Mouse (Mus musculus): ENCODE data around the gene Cklf.
"Not testable (repeated sequence)": the region's sequence is repeated elsewhere in the genome, so short reads cannot be mapped to it uniquely, and the experiment has no call there.

The Cklf gene

GRCm38 (mm10) chr8:104250439-104251367 lies at the start of gene Cklf:
Gene Cklf, plus strand, starts transcription at chr8:104250861.
- DNase-seq, result peak; percentile 92 to 94

DNA sequence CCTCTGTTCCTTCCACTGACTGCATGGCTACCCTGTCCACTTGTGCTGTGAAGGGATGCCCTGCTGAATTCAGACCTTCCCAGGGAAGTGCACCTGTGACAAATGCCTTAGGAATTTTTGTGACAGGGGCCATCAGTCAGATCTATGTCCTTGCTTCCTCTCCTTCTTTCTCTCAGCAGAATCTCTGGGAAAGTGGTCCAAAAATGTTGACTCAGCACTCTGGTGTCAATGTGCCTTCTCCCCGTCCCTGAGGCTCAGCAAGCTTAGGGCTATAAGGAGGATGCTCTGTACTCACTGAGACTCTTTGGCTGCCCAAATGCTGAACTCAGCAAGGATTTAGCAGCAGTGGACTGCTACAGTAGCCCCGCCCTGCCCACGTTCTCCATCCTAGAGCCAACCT lies 49.0 kb upstream of the Cklf start:
- DNase-seq, result no peak

GRCm38 (mm10) chr8:104202320-104202719 lies 48.3 kb upstream of the Cklf start:
- no peak for DNase-seq

DNA sequence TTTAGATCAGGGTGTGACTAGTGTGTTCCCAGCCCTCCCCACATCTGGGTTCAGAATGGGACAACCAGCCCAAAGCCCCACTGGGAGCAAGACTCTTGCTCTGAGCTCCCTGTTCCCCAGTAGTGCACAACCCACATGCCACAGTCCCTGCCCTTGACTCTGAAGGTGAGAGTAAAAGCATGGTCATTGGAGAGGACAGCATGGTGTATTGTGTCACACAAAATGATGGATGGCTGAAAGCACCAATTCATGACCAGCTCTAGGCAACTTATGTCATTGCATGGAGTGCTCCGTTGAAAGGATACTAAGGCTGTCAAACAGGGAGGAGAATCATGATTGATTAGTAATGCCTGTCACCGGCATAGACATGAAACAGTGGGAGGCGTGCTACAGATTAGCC lies 45.4 kb upstream of the Cklf start:
- no peak for DNase-seq

DNA sequence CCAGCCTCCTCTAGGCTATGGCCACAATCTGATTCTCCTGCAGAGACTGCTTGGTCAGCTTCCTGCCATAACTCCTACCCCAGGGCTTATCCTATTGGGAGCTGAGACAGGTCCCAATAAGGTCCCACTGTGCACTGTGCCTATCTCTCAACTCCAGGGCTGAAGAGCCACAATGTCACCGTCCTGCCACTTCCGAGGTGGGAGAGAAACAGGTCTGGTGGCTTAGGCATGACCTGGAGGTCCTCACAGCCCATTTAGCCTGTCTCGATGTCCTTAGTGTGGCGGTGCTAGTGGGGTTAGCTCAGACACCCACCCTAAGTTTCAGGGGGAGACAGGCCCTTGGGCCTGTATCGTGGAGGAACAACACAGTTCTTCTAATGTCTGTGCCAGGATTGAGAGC lies 33.1 kb upstream of the Cklf start:
- no peak for DNase-seq

DNA sequence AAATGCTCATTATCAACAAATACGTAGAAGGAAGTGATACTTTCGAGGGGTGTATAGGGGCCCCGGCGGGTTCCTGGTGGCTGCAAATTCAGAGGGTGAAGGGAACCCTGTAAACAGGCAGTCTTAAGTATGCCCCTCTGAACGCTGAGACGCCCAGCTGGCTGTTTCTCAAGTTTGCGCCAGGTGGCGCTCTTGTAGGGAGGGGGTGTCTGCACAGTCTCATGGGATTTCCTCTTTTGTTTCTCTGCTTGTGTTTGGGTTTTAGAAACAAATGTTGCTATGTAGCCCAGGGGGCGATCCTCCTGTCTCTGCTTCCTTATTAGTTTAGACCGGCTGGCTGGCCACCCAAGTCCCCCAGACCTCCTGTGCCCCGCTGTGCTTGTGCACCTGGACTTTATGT lies 31.6 kb upstream of the Cklf start:
- peak; percentile 13 to 41 for DNase-seq

- peak; percentile 70 to 84 for DNase-seq
Observed at GRCm38 (mm10) chr8:104219806-104220205, 30.9 kb upstream of the Cklf start.

GRCm38 (mm10) chr8:104227048-104227447 lies 23.6 kb upstream of the Cklf start:
- no peak for DNase-seq

DNA sequence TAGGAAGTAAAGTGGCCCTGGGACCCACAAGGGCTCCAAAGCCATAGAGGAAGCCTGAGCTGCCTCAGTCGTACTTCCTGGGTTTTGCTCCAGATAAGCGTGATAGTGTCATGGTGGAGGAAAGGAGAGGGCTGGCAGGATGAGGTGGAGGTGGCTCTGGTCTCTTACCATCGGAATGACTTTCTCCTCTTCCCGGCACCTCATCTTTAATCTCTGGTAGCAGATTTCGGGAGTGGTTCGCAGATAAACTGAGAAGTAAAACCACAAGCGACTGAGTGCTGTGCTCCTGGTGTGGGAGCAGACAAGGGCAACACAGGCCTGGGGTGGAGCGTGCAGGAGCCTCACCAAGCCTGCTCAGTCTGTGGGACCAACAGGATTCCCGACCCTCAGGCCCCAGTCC lies 20.3 kb upstream of the Cklf start:
- no peak for DNase-seq

- no peak for DNase-seq
Observed at GRCm38 (mm10) chr8:104232039-104232438, 18.6 kb upstream of the Cklf start.

DNA sequence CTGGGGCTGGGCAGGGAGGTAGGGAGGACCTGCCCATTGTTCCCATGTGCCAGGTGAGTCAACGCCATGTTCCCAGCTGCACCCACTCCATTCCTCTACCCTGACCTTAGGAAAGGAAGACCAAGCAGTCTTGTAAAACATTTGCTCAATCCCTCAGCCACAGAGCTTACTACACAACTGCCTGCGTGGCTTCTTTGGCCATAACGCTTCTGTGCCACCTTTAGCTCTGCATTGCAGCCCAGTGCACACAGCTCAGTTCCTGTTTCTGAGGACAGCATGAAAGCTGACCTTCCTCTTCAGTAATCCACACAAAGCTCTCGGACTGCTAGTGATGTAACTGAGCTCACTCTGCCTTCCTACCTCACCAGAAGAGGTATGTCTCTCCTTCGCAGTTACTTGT lies 17.7 kb upstream of the Cklf start:
- DNase-seq, result no peak

DNA sequence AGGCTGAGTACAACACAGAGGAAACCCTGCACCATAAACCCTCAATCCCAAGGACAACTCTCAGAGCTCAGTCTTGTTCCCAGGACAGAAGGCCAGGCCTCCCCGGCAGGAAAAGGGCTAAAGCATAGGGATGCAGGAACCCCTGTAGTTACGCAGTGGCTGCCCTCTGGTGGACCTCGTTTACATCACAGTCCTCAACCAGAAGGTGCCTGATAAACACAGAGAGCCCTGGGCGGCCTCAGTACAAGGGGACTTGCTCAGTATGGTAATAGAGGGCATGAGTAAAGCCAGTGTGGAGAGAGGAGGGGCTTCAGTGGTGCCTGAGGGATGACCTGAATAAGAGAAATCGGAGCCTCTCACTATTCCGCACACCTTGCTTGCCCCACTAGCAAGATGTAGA lies 16.1 kb upstream of the Cklf start:
- no peak for DNase-seq

DNA sequence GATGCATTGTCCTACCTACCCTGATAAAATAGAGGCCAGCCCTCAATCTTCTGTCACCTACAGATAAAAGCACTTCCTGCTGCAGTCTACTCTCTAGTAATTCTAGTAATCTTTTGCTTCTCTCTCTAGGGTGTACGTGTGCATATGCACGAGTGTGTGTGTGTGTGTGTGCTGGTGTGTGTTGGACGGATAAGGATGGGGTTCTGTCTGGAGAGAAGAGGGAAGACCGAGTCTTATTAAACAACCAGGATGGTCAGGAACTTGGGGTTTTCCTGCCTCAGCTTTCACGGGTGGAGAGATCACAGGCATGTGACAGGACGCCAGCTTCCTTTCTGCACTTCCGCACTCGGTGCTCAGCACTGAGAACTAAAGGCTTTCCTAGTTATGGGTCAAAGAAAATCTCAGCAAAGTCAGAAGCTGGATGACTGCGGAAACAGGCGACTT lies 11.2 kb upstream of the Cklf start:
- peak in 1 of 2 experiments; percentile 39 for DNase-seq

DNA sequence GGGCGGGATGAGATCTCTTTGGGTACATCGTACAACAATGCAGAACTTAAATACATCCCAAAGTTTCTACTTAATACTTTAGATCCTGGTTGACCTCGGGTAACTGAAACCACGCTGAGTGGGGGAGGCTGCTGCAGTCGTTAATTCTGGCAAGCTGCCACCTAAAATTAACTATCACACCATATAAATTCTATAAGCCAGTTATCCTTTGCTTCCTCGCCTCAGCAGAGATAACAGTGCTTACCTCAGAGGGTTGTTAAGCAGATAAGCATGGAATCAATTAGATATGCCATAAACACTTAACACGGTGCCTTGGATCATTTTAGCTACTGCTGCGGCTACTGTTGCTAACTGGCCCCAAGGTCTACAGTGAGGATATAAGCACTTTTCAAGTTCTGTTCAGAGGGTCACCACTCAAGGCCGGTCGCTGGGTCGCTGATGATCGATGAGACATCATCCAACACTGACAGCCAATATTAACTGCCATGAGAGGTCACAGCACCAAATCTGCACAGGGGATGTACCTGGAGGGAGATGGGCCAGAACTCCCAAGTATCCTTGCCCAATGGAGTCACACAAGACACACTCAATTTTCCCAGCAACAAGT lies 8.5 kb upstream of the Cklf start:
- DNase-seq, result no peak

GRCm38 (mm10) chr8:104246621-104247020 lies 4.0 kb upstream of the Cklf start:
- DNase-seq, result no peak

GRCm38 (mm10) chr8:104247054-104247907 lies 3.4 kb upstream of the Cklf start:
- DNase-seq, result peak; percentile 37 to 63

DNA sequence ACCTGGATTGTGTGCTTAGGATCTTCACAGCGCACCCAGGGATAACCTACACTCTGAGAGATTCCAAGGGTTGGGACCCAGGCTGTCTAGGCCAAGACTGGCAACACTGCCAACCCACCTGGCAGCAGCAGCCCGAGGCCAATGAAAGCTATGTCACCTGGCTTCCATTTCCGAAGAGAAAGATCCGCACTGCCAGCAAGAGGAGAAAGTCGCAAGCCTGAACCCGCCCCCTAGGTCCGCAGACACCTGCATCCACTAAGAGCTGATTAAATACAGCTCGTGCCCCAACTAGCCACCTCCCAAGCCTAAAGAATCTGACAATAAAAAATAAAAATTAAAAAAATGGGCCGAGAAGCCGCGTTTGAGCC lies 2.8 kb upstream of the Cklf start:
- DNase-seq, result peak in 1 of 2 experiments; percentile 47

DNA sequence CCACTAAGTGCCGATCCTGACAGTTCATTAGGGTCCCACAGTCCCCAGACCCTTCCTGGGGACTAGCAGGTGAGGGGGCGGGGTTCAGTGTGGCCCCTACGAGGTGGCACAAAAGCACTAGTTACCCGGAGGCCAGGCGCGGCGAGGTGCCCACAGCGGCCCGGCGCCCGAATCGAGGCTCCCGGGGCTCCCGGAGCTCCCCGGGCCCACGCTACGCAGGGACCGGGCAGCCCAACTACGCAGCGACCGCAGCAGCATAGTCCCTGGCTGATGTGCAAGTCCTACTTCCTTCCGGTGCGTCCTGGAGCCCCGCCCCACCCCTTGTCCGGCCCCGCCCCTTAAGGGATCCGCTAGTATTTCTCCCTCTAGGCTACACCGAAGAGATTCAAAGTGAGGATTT lies 2.4 kb upstream of the Cklf start, which contains the start of gene Tk2:
TSS of gene Tk2 (minus strand) at position 283 of the 400 bp plus-strand sequence.
- DNase-seq, result peak; percentile 84 to 90

GRCm38 (mm10) chr8:104249442-104249996 lies 1.1 kb upstream of the Cklf start:
- no peak for DNase-seq

DNA sequence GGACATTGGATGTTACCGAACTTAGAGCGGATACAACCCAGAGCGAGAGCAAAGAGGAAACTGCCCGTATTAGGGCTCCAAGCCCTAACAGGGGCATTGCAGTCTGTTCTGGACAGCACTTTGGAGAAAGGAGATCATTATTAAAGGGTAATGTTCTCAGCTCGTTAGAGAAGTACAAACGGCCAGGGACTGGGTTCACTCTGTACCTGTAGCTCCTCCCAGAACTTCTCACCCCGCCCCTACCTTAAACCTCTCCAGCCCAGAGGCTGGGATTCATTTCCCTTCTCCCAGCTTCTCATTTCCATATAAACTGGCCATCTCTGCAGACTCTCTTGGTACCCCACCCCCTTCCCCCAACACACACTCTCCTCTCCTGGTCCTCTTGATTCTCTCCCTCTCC lies 800 bp downstream of the Cklf start:
- DNase-seq, result peak; percentile 30 to 69

- DNase-seq, result peak in 1 of 2 experiments; percentile 37
Observed at GRCm38 (mm10) chr8:104253016-104253415, 2.4 kb downstream of the Cklf start.

- DNase-seq, result not testable (repeated sequence)
Observed at GRCm38 (mm10) chr8:104261802-104262201, 11.1 kb downstream of the Cklf start.
